ENCODE assay signal across 9 mouse cellular contexts in the genomic region with DNA sequence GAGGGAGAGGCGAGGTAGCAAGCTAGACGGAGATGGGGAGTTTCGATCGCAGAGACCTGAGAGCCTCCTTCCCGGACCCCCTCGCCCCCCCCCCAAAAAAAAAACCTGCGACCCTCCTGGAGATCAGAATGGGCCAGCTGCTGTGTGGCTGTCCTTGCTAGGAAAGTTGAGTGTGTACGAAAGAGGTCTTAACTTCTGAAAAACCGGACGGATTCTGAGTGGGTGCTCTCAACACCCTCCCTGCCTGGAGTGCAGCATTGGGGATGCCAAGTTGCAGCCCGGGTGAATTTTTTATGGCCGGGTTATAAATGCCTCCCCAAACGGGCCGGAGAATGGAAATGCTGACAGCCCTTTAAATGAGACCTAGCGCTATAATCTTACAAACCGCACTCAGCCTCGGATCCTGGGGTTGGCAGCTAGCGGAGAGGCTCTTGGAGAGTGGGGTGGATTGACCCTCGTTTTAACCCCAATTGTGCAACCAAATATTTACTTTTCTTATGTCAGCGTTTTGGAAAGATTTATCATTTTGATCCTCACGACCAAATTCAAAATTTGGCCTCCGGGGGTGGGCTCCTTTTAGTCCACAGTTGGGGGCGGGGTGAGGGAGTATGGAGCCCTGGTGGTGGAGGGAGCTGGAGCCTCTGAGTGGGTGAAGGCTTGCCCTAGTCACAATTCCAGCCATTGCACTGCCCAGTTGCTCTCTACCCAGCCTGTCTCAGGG. TPM values are rescaled to one million over a fixed set of nuclear protein-coding genes. Genes with fewer than 3 reads are reported as not detected.
DNase-seq lines count a peak whose midpoint lies in the region; ATAC-seq and TF ChIP-seq lines count a peak whose summit lies in the region.
"Had no signal": no experiment of that assay in that cellular context is flagged by ENCODE, and none has a peak within 500 bp of the region (broad histone marks: within the 10 kb centered on the region; RNA-seq: fewer than 3 reads in every experiment).

No protein-coding gene starts in this region.

- peak; percentile 7 for DNase-seq in kidney, adult 18-20 months
- no peak for DNase-seq in kidney, adult 9 months
- DNase-seq in cerebellum, postnatal 36 days: peak; percentile 40
- peak; percentile 12 for DNase-seq in heart, postnatal 4 days
- DNase-seq in liver, postnatal 0 days: no peak
- no peak for DNase-seq in gastrocnemius, adult 8-10 months (ENCODE audit: low spot score in 2 of 2)
- no peak for DNase-seq in thymus, postnatal 25 days

- no peaks in the 10 kb centered on the region for H3K4me1 ChIP-seq in liver, postnatal 0 days (ENCODE audit: insufficient read depth)
- H3K4me1 ChIP-seq in stomach, embryonic 16.5 days (ENCODE audit: control insufficient read depth, insufficient read depth, low read length): peaks cover 27% of the 10 kb centered on the region

- no peak for ATAC-seq in liver, postnatal 0 days
- no peak for ATAC-seq in stomach, embryonic 16.5 days (ENCODE audit: insufficient read depth, low FRiP score)

- H3K4me3 ChIP-seq in liver, postnatal 0 days (ENCODE audit: low read depth, low read length): peak overlapping the region; percentile 27; the same call in 1 of the 2 replicates
- H3K4me3 ChIP-seq in stomach, embryonic 16.5 days (replicated peaks; ENCODE audit: low read length): peak overlapping the region; percentile 62

- no peak for TF ChIP-seq CTCF in liver, postnatal 0 days (IDR thresholded peaks at IDR 0.05; ENCODE audit: low read depth)

- no peak overlapping the region for H3K27ac ChIP-seq in liver, postnatal 0 days (ENCODE audit: low read depth)
- no peak overlapping the region; the same call in 1 of the 2 replicates for H3K27ac ChIP-seq in stomach, embryonic 16.5 days (ENCODE audit: low read length)

- no peaks in the 10 kb centered on the region for H3K36me3 ChIP-seq in liver, postnatal 0 days (replicated peaks; ENCODE audit: insufficient read depth, low read length)
- H3K36me3 ChIP-seq in stomach, embryonic 16.5 days (ENCODE audit: control insufficient read depth, insufficient read depth, low read length): no peaks in the 10 kb centered on the region

- peaks cover 42% of the 10 kb centered on the region for H3K27me3 ChIP-seq in liver, postnatal 0 days (ENCODE audit: insufficient read depth, low read length)
- H3K27me3 ChIP-seq in stomach, embryonic 16.5 days (ENCODE audit: control insufficient read depth, insufficient read depth, low read length): peaks cover 21% of the 10 kb centered on the region

- TF ChIP-seq EP300 in liver, postnatal 0 days (IDR thresholded peaks at IDR 0.05; ENCODE audit: low read depth): no peak

- no peaks in the 10 kb centered on the region for H3K9me3 ChIP-seq in liver, postnatal 0 days (ENCODE audit: low read length)
- H3K9me3 ChIP-seq in stomach, embryonic 16.5 days (replicated peaks; ENCODE audit: control insufficient read depth, low read length): no peaks in the 10 kb centered on the region

- 4% methylated on average over 23 of the region's 23 CpGs for WGBS in liver, postnatal 0 days (ENCODE audit: insufficient replicate concordance)
- WGBS in stomach, embryonic 16.5 days: 2% methylated on average over 23 of the region's 23 CpGs

- 0 out of 2 replicates have a peak overlapping the region, but pooled peaks have one; percentile 58 for H3K4me2 ChIP-seq in liver, postnatal 0 days (ENCODE audit: low read depth, low read length)
- peak overlapping the region; percentile 78 for H3K4me2 ChIP-seq in stomach, embryonic 16.5 days (ENCODE audit: low read depth, low read length)

- H3K9ac ChIP-seq in liver, postnatal 0 days (replicated peaks): no peak overlapping the region
- peak overlapping the region; percentile 75 for H3K9ac ChIP-seq in stomach, embryonic 16.5 days (ENCODE audit: low read length)

RNA-seq across cellular contexts. Expression of a gene that starts 1.2 kb away (rescaled TPM):
- total RNA-seq in heart, postnatal 4 days (2021): 10 to 100 TPM; 28.7 to 31.3 TPM
- polyA plus RNA-seq in liver, postnatal 0 days (2015; fragmentation: Nextera tagmentation; extraction: Ambion mirVana): 0.20 and 0.52 TPM in 2 replicates
- 8.2 and 9.4 TPM in 2 replicates for polyA plus RNA-seq in stomach, embryonic 16.5 days (2015; fragmentation: Nextera tagmentation; extraction: Ambion mirVana)
- 10 to 100 TPM in 1 of 4 experiments, 1 to 10 TPM in 3; 5.1 to 11.7 (median 6.9) TPM for total RNA-seq in gastrocnemius, adult 8-10 months (2022)
- total RNA-seq: MEL had no signal

Comparison
In these comparisons a context has a peak if more than half of its experiments do, and no peak if none do; other contexts are left out.
1. DNase-seq: peak in kidney, adult 18-20 months (single experiment), cerebellum, postnatal 36 days (2 of 2) and heart, postnatal 4 days (single experiment); none in kidney, adult 9 months (single experiment), liver, postnatal 0 days (single experiment), gastrocnemius, adult 8-10 months (0 of 2) and thymus, postnatal 25 days (single experiment).